Mouse (Mus musculus) midbrain, embryonic 16.5 days (tissue): ENCODE data around the gene Sprr2h. TPM values are rescaled to one million over a fixed set of nuclear protein-coding genes. Genes with fewer than 3 reads are reported as not detected.

Experiments
- ATAC-seq: fragments of 200-750 bp; cut with Nextera tagmentation; 2 replicates; pipeline ENCODE4 v1.8.0; 2017; ENCODE audit warnings: moderate TSS enrichment
- H3K27ac ChIP-seq: fragments of 300-500 bp; sonication (generic); 2 replicates; pipeline ENCODE4 v1.5.1; 2014; ENCODE audit warnings: mild to moderate bottlenecking, low read length, mixed read lengths
- H3K27me3 ChIP-seq: fragments of 300-500 bp; sonication (generic); 2 replicates; pipeline ENCODE4 v1.6.1; 2014; ENCODE audit warnings: low read depth, low read length, mixed read lengths; ENCODE audit not compliant: control insufficient read depth, insufficient read depth
- H3K36me3 ChIP-seq: fragments of 300-500 bp; sonication (generic); 2 replicates; pipeline ENCODE4 v1.6.1; 2014; ENCODE audit warnings: mild to moderate bottlenecking, low read length, moderate library complexity, mixed read lengths; ENCODE audit not compliant: control insufficient read depth, insufficient read depth
- H3K4me1 ChIP-seq: fragments of 300-500 bp; sonication (generic); 2 replicates; pipeline ENCODE4 v1.6.1; 2014; ENCODE audit warnings: mild to moderate bottlenecking, low read length, mixed read lengths; ENCODE audit not compliant: control insufficient read depth, insufficient read depth
- H3K4me2 ChIP-seq: fragments of 300-500 bp; sonication (generic); 2 replicates; pipeline ENCODE4 v1.6.1; 2014; ENCODE audit warnings: mild to moderate bottlenecking, low read length, mixed read lengths
- H3K4me3 ChIP-seq: fragments of 300-500 bp; sonication (generic); 2 replicates; pipeline ENCODE4 v1.5.1; 2014; ENCODE audit warnings: low read depth, mild to moderate bottlenecking, low read length, moderate library complexity, mixed read lengths
- H3K9ac ChIP-seq: fragments of 300-500 bp; sonication (generic); 2 replicates; pipeline ENCODE4 v1.6.1; 2014; ENCODE audit warnings: low read depth, low read length, mixed read lengths
- H3K9me3 ChIP-seq: fragments of 300-500 bp; sonication (generic); replicated peaks from 2 replicates; pipeline ENCODE4 v1.6.1; 2014; ENCODE audit warnings: mild to moderate bottlenecking, low read length, mixed read lengths; ENCODE audit not compliant: control insufficient read depth, poor library complexity, severe bottlenecking
- WGBS: fragments of 180-500 bp; shearing (Covaris S2); extraction: QIAGEN DNeasy Blood & Tissue Kit; methylation state at CpG from one replicate; pipeline ENCODE4 v1.1.7; 2014; 5-methylcytosine and 5-hydroxymethylcytosine counted together
- polyA plus RNA-seq: library from polyadenylated mRNA; unstranded; fragments of >200 nt; fragmentation: Nextera tagmentation; extraction: Ambion mirVana; gene quantifications from 2 replicates; pipeline ENCODE4 v1.2.1, GENCODE M21; 2015

Gene Sprr2h
- not detected in 2 replicates for polyA plus RNA-seq

- no peaks in the 10 kb centered on the region for H3K27me3 ChIP-seq
- H3K27ac ChIP-seq, result no peak within 1 kb of the TSS
- no peak for ATAC-seq
- H3K4me1 ChIP-seq, result no peaks in the 10 kb centered on the region
- H3K9ac ChIP-seq, result no peak within 1 kb of the TSS
- H3K4me2 ChIP-seq, result no peak within 1 kb of the TSS
- WGBS, result 94% methylated on average over 1 of the region's 1 CpGs
- no peaks in the 10 kb centered on the region for H3K9me3 ChIP-seq
- H3K4me3 ChIP-seq, result no peak within 1 kb of the TSS
- no peaks in the 10 kb centered on the region for H3K36me3 ChIP-seq
Measured at GRCm38 (mm10) chr3:92385385-92385784, at the start of gene Sprr2h. Sprr2h (plus strand) TSS chr3:92385685.

GRCm38 (mm10) chr3:92336278-92336677 lies 49.2 kb upstream of the Sprr2h start:
- H3K9me3 ChIP-seq, result no peaks in the 10 kb centered on the region
- H3K4me2 ChIP-seq, result no peak overlapping the region
- no peak overlapping the region for H3K4me3 ChIP-seq
- no peaks in the 10 kb centered on the region for H3K4me1 ChIP-seq
- H3K27me3 ChIP-seq, result no peaks in the 10 kb centered on the region
- ATAC-seq, result no peak
- H3K36me3 ChIP-seq, result no peaks in the 10 kb centered on the region
- WGBS, result 88% methylated on average over 1 of the region's 1 CpGs
- no peak overlapping the region for H3K27ac ChIP-seq
- H3K9ac ChIP-seq, result no peak overlapping the region

GRCm38 (mm10) chr3:92338840-92339239 lies 46.6 kb upstream of the Sprr2h start, which contains the start of gene Sprr2d:
Sprr2d (plus strand) TSS chr3:92339140.
- Histone ChIP-seq H3K4me1 (no peaks in the 10 kb centered on the region), H3K4me2 (no peak within 1 kb of the TSS), H3K4me3 (no peak within 1 kb of the TSS), H3K36me3 (no peaks in the 10 kb centered on the region), H3K9ac (no peak within 1 kb of the TSS), H3K9me3 (no peaks in the 10 kb centered on the region), H3K27me3 (no peaks in the 10 kb centered on the region), H3K27ac (no peak within 1 kb of the TSS)
- no peak for ATAC-seq
- WGBS, result 91% methylated on average over 5 of the region's 5 CpGs

GRCm38 (mm10) chr3:92351843-92352242 lies 33.6 kb upstream of the Sprr2h start, which contains the start of gene Sprr2e:
Sprr2e (plus strand) TSS chr3:92352143.
- H3K36me3 ChIP-seq, result no peaks in the 10 kb centered on the region
- WGBS, result 87% methylated on average over 2 of the region's 2 CpGs

DNA sequence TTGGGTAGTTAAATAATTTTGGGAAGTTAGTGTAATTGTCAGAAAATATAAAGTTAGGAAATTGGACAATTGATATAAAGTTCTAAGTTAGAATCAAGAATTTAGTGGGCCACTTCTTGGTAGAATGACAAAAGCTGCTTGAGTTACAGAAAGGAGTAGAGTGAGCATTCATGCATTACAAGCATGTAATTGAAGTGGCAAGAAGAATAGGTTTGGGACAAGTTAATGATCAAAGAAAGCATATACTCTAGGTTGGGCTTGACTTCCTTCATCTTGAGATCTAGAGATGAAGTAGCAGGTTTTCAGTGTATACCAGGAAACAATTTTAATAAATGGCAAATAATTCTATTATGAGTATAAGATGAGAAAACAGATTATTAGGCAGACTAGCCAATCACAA lies 23.9 kb upstream of the Sprr2h start:
- 0 out of 2 replicates have a peak, but pooled peaks cover 2% of the 10 kb centered on the region for H3K9me3 ChIP-seq
- no peak overlapping the region for H3K27ac ChIP-seq
- H3K4me2 ChIP-seq, result no peak overlapping the region
- H3K27me3 ChIP-seq, result no peaks in the 10 kb centered on the region
- no peaks in the 10 kb centered on the region for H3K36me3 ChIP-seq
- no peaks in the 10 kb centered on the region for H3K4me1 ChIP-seq
- no peak overlapping the region for H3K9ac ChIP-seq
- no peak for ATAC-seq
- no peak overlapping the region for H3K4me3 ChIP-seq

More at GRCm38 (mm10) chr3:92351843-92352242, 33.6 kb upstream of the Sprr2h start, which contains the start of gene Sprr2e:
- no peak for ATAC-seq
- Histone ChIP-seq H3K27ac (no peak within 1 kb of the TSS), H3K27me3 (no peaks in the 10 kb centered on the region), H3K4me3 (no peak within 1 kb of the TSS), H3K4me2 (no peak within 1 kb of the TSS), H3K4me1 (no peaks in the 10 kb centered on the region), H3K9me3 (no peaks in the 10 kb centered on the region), H3K9ac (no peak within 1 kb of the TSS)

DNA sequence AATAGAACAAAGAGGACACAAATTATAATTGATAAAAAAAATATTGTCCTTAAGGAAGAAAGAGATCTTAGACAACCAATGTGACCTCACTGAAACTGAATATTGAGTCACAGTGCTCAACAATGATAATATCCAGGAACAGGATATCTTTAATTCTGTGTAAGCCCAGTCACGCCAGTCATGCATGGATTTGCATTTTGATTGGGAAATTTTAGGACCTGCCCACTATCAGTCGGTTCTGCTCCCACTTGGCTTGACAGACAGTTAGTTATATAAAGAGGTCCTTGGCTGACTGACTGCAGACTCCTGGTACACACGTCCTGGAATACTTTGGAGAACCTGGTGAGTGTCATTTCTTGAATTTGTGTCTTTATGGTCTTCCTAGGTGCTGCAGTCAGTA lies 20.6 kb upstream of the Sprr2h start, which contains the start of gene Sprr2f:
Gene Sprr2f (plus strand): TSS at position 301 of the 400 bp plus-strand sequence.
- Histone ChIP-seq H3K9ac (no peak within 1 kb of the TSS), H3K36me3 (no peaks in the 10 kb centered on the region), H3K9me3 (no peaks in the 10 kb centered on the region), H3K27ac (no peak within 1 kb of the TSS), H3K27me3 (no peaks in the 10 kb centered on the region), H3K4me3 (no peak within 1 kb of the TSS), H3K4me1 (no peaks in the 10 kb centered on the region), H3K4me2 (no peak within 1 kb of the TSS)
- ATAC-seq, result no peak
- 73% methylated on average over 3 of the region's 3 CpGs for WGBS

GRCm38 (mm10) chr3:92373613-92374012 lies 11.9 kb upstream of the Sprr2h start:
- Histone ChIP-seq H3K36me3 (no peaks in the 10 kb centered on the region), H3K4me2 (no peak overlapping the region), H3K27ac (no peak overlapping the region), H3K27me3 (no peaks in the 10 kb centered on the region), H3K9ac (no peak overlapping the region), H3K4me1 (no peaks in the 10 kb centered on the region), H3K4me3 (no peak overlapping the region), H3K9me3 (no peaks in the 10 kb centered on the region)
- 77% methylated on average over 2 of the region's 2 CpGs for WGBS
- no peak for ATAC-seq

DNA sequence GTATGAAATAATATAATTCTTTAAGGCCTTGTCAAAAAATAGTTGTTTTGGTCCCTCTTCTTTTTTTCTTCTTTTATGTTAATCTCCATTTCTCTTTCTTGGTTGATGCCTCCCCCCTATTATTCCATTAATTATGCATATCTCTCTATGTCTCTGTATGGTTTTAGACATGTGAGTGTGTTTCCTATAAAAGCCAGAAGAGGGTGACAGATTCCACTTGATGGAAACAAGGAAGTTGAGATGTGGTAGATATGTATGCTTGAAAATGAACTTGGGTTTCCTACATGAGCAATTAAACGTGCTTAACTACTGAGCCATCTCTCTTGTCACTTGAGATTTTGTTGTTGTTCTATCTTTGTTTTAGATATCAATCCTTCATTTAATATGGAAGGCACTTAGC lies 8.8 kb downstream of the Sprr2h start:
- no peaks in the 10 kb centered on the region for H3K9me3 ChIP-seq
- H3K4me1 ChIP-seq, result no peaks in the 10 kb centered on the region
- no peak for ATAC-seq
- no peak overlapping the region for H3K4me2 ChIP-seq
- H3K27me3 ChIP-seq, result no peaks in the 10 kb centered on the region
- H3K36me3 ChIP-seq, result no peaks in the 10 kb centered on the region
- no peak overlapping the region for H3K4me3 ChIP-seq
- H3K27ac ChIP-seq, result no peak overlapping the region
- WGBS, result 52% methylated on average over 1 of the region's 1 CpGs
- H3K9ac ChIP-seq, result no peak overlapping the region

- H3K36me3 ChIP-seq, result no peaks in the 10 kb centered on the region
- H3K27me3 ChIP-seq, result no peaks in the 10 kb centered on the region
- H3K4me2 ChIP-seq, result no peak within 1 kb of the TSS
- no peak within 1 kb of the TSS for H3K4me3 ChIP-seq
- H3K4me1 ChIP-seq, result no peaks in the 10 kb centered on the region
- no peak within 1 kb of the TSS for H3K27ac ChIP-seq
- H3K9ac ChIP-seq, result no peak within 1 kb of the TSS
- no peaks in the 10 kb centered on the region for H3K9me3 ChIP-seq
- ATAC-seq, result no peak
- WGBS, result 91% methylated on average over 2 of the region's 2 CpGs
Measured at GRCm38 (mm10) chr3:92407691-92408090, 22.2 kb downstream of the Sprr2h start, which contains the start of gene Sprr2i. Sprr2i (plus strand) TSS chr3:92407991.
